Mouse (Mus musculus) urinary bladder, adult 18-20 months (tissue): Measurements from ENCODE around the gene Olfr392.

Experiments
- DNase-seq, 2 experiments: peaks; one replicate each; pipeline ENCODE4 v3.0.0; 2022; ENCODE audit warnings: low spot score in 2 of 2, mixed read lengths in 2 of 2

Olfr392 gene

GRCm38 (mm10) chr11:73816949-73817348, at the start of gene Olfr392:
TSS of gene Olfr392 (minus strand) at chr11:73817049.
- no peak for DNase-seq

DNA sequence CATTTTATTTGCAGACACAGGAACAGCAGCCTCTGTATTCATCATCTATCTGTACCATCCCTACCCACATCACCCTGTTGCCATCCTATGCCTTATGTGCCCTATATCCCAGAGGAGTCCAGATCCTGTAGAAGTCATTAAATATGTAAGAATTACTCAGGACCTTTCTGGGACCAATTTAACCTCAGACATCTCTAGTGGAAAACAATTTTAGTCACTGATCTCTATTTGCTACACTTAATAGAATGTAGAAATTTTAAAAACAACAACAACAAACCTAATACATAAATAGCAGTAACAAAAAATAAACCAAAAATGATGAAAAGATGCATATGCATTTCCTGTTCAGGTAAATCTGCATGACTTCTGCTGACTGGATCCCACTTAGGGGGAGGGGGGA, 34.5 kb upstream of the Olfr392 start, which contains the start of gene Olfr393:
Gene Olfr393 (minus strand): TSS at position 101 of the 400 bp plus-strand sequence.
- no peak for DNase-seq

DNA sequence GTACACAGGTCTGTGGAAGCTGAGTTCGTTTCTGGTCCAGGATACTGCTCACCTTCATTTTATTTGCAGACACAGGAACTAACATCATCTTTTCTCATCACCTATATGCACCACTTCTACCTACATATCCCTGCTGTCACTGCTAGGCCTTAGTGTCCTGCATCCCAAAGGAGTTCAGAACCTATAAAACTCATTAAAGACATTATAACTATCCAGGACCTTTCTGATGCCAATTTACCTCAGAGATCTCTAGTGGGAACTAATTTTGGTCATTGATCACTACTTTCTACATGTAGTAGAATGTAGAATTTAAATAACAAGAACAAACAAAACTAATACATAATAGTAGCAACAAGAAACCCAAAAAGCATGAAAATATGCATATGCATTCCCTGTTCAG, 13.9 kb downstream of the Olfr392 start, which contains the start of gene Olfr391-ps:
Gene Olfr391-ps (minus strand): TSS at position 101 of the 400 bp plus-strand sequence.
- DNase-seq, result no peak

GRCm38 (mm10) chr11:73782664-73783063, 34.2 kb downstream of the Olfr392 start, which contains the start of gene Olfr390:
TSS of gene Olfr390 (plus strand) at chr11:73782964.
- DNase-seq, result no peak

- DNase-seq, result no peak
Observed at GRCm38 (mm10) chr11:73780613-73781012, 36.2 kb downstream of the Olfr392 start, which contains the start of gene Olfr389. TSS of gene Olfr389 (minus strand) at chr11:73780713.
